In genomic region chr16:31520081-31520480, GRCm38 (mm10) we compare ENCODE assay signal across 21 mouse cellular contexts.
DNase-seq lines count a peak whose midpoint lies in the region; ATAC-seq and TF ChIP-seq lines count a peak whose summit lies in the region.
"Had no signal": no experiment of that assay in that cellular context is flagged by ENCODE, and none has a peak within 500 bp of the region (broad histone marks: within the 10 kb centered on the region; RNA-seq: fewer than 3 reads in every experiment).

No protein-coding gene starts in this region.

- no peaks in the 10 kb centered on the region for H3K36me3 ChIP-seq in E14TG2a.4 (ENCODE audit: insufficient read depth, low read length)
- H3K36me3 ChIP-seq in stomach, postnatal 0 days (ENCODE audit: control insufficient read depth, insufficient read depth, low read length): no peaks in the 10 kb centered on the region
- no peaks in the 10 kb centered on the region for H3K36me3 ChIP-seq in intestine, postnatal 0 days (ENCODE audit: control insufficient read depth, insufficient read depth)
- H3K36me3 ChIP-seq in hindbrain, embryonic 14.5 days (replicated peaks; ENCODE audit: control insufficient read depth, insufficient read depth): no peaks in the 10 kb centered on the region
- H3K36me3 ChIP-seq: embryonic facial prominence, embryonic 10.5 days; embryonic facial prominence, embryonic 12.5 days; forebrain, embryonic 15.5 days; G1E had no signal

- no peak overlapping the region for H3K4me2 ChIP-seq in stomach, postnatal 0 days (replicated peaks; ENCODE audit: low read depth)
- no peak overlapping the region for H3K4me2 ChIP-seq in intestine, postnatal 0 days (replicated peaks; ENCODE audit: low read depth)
- H3K4me2 ChIP-seq in hindbrain, embryonic 14.5 days (replicated peaks): no peak overlapping the region
- H3K4me2 ChIP-seq: embryonic facial prominence, embryonic 12.5 days; forebrain, embryonic 13.5 days; forebrain, embryonic 15.5 days had no signal

- H3K27ac ChIP-seq in stomach, postnatal 0 days (replicated peaks): no peak overlapping the region
- H3K27ac ChIP-seq in intestine, postnatal 0 days (ENCODE audit: low read depth, low read length): no peak overlapping the region
- no peak overlapping the region for H3K27ac ChIP-seq in hindbrain, embryonic 14.5 days
- H3K27ac ChIP-seq: embryonic facial prominence, embryonic 10.5 days; embryonic facial prominence, embryonic 12.5 days; forebrain, embryonic 13.5 days; forebrain, embryonic 15.5 days had no signal

- H3K4me1 ChIP-seq in E14TG2a.4 (replicated peaks; ENCODE audit: low read depth, low read length): peaks cover 17% of the 10 kb centered on the region
- H3K4me1 ChIP-seq in stomach, postnatal 0 days (replicated peaks; ENCODE audit: control insufficient read depth, insufficient read depth): no peaks in the 10 kb centered on the region
- no peaks in the 10 kb centered on the region for H3K4me1 ChIP-seq in intestine, postnatal 0 days (replicated peaks; ENCODE audit: control insufficient read depth, insufficient read depth, low read length)
- H3K4me1 ChIP-seq in hindbrain, embryonic 14.5 days (replicated peaks; ENCODE audit: control insufficient read depth, insufficient read depth, low read length): no peaks in the 10 kb centered on the region; the same call in 1 of the 2 replicates
- H3K4me1 ChIP-seq: embryonic facial prominence, embryonic 12.5 days; forebrain, embryonic 13.5 days had no signal

- peak; percentile 14 for DNase-seq in brain, adult 2 months (ENCODE audit: low read depth, low spot score)
- DNase-seq in stomach, postnatal 0 days (ENCODE audit: low spot score): peak; percentile 68
- DNase-seq in hindbrain, embryonic 14.5 days (ENCODE audit: low spot score): no peak
- DNase-seq: adrenal gland, adult 2 months; adrenal gland, postnatal 10 days; adrenal gland, postnatal 25 days; cerebellum, adult 11-12 months; cerebellum, adult 2 months; cerebellum, adult 9-10 months; cerebellum, postnatal 10 days; cerebellum, postnatal 25 days; forebrain, postnatal 0 days had no signal

- no peak overlapping the region for H3K9ac ChIP-seq in stomach, postnatal 0 days (ENCODE audit: low read length)
- H3K9ac ChIP-seq in intestine, postnatal 0 days (ENCODE audit: low read depth, low read length): no peak overlapping the region
- no peak overlapping the region for H3K9ac ChIP-seq in hindbrain, embryonic 14.5 days
- H3K9ac ChIP-seq: embryonic facial prominence, embryonic 12.5 days; forebrain, embryonic 13.5 days; forebrain, embryonic 15.5 days; forebrain, postnatal 0 days had no signal

- H3K9me3 ChIP-seq in E14TG2a.4 (ENCODE audit: low read length): 0 out of 2 replicates have a peak, but pooled peaks cover 3% of the 10 kb centered on the region
- H3K9me3 ChIP-seq in stomach, postnatal 0 days (ENCODE audit: control insufficient read depth, low read length): no peaks in the 10 kb centered on the region
- no peaks in the 10 kb centered on the region for H3K9me3 ChIP-seq in intestine, postnatal 0 days (ENCODE audit: control insufficient read depth)
- no peaks in the 10 kb centered on the region for H3K9me3 ChIP-seq in hindbrain, embryonic 14.5 days (ENCODE audit: control insufficient read depth, low read length)
- H3K9me3 ChIP-seq: forebrain, embryonic 15.5 days had no signal

- 58% methylated on average over 9 of the region's 9 CpGs for WGBS in stomach, postnatal 0 days
- 67% methylated on average over 9 of the region's 9 CpGs for WGBS in intestine, postnatal 0 days
- WGBS in hindbrain, embryonic 14.5 days: 79% methylated on average over 9 of the region's 9 CpGs

- no peak for TF ChIP-seq CTCF in E14TG2a.4 (conservative IDR thresholded peaks at IDR 0.05; ENCODE audit: low read length)
- no peak for TF ChIP-seq CTCF in stomach, postnatal 0 days (IDR thresholded peaks at IDR 0.05; ENCODE audit: low read depth)
- no peak for TF ChIP-seq CTCF in intestine, postnatal 0 days (IDR thresholded peaks at IDR 0.05; ENCODE audit: low read depth)

- peak; percentile 55; the same call in 1 of the 2 replicates for ATAC-seq in stomach, postnatal 0 days (ENCODE audit: low FRiP score, low TSS enrichment)
- ATAC-seq in intestine, postnatal 0 days: no peak
- no peak for ATAC-seq in hindbrain, embryonic 14.5 days (ENCODE audit: low FRiP score)
- ATAC-seq: activated CD4-positive, CD25-positive, alpha-beta regulatory T cell, adult 4 months; forebrain, embryonic 13.5 days; forebrain, embryonic 15.5 days; forebrain, postnatal 0 days; Patski had no signal

- no peak for TF ChIP-seq EP300 in stomach, postnatal 0 days (optimal IDR thresholded peaks at IDR 0.05)

- H3K4me3 ChIP-seq in E14TG2a.4 (replicated peaks; ENCODE audit: low read length): peak overlapping the region; percentile 13; the same call in 1 of the 2 replicates
- H3K4me3 ChIP-seq in stomach, postnatal 0 days (ENCODE audit: low read depth, low read length): no peak overlapping the region
- H3K4me3 ChIP-seq in intestine, postnatal 0 days (ENCODE audit: low read depth, low read length): no peak overlapping the region
- no peak overlapping the region for H3K4me3 ChIP-seq in hindbrain, embryonic 14.5 days (replicated peaks; ENCODE audit: low read length)
- H3K4me3 ChIP-seq: embryonic facial prominence, embryonic 10.5 days; embryonic facial prominence, embryonic 12.5 days; forebrain, embryonic 13.5 days; forebrain, embryonic 15.5 days had no signal

- peaks cover 14% of the 10 kb centered on the region for H3K27me3 ChIP-seq in E14TG2a.4 (ENCODE audit: insufficient read depth, low read length)
- H3K27me3 ChIP-seq in stomach, postnatal 0 days (ENCODE audit: control insufficient read depth, insufficient read depth, low read length): no peaks in the 10 kb centered on the region
- no peaks in the 10 kb centered on the region for H3K27me3 ChIP-seq in intestine, postnatal 0 days (replicated peaks; ENCODE audit: control insufficient read depth, insufficient read depth, low read length)
- no peaks in the 10 kb centered on the region for H3K27me3 ChIP-seq in hindbrain, embryonic 14.5 days (ENCODE audit: control insufficient read depth, insufficient read depth, low read length)
- H3K27me3 ChIP-seq: embryonic facial prominence, embryonic 12.5 days; forebrain, embryonic 13.5 days; forebrain, embryonic 15.5 days; Patski had no signal
